Mouse (Mus musculus): ENCODE measurements around the gene Cdkal1. TPM values are rescaled to one million over a fixed set of nuclear protein-coding genes. Genes with fewer than 3 reads are reported as not detected.
A peak's percentile ranks its signal among the peaks of the same experiment; 100 is the strongest.

Gene Cdkal1
- polyA plus RNA-seq, 2 experiments, result 10.8 to 29.8 TPM

DNA sequence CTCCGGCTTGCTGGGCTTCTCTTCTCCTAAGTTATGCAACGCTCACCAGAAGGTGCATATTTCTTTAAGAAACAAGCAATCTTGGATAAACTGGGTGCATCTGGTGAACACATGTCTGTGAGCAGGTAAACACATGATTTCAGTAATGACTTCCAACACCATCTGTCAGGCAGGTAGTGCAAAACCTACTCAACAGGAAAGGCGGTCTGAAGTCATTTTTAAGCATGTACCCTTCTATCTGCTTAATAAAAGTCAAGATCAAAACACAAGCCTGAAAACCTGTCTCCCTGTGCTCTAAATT is 108.2 kb downstream of the Cdkal1 start:
- Histone ChIP-seq H3K9me3 (ENCODE audit: control insufficient read depth, low read length) (no peaks in the 10 kb centered on the region), H3K36me3 (ENCODE audit: control insufficient read depth, insufficient read depth, low read length) (no peaks in the 10 kb centered on the region), H3K27me3 (ENCODE audit: control insufficient read depth, insufficient read depth, low read length) (no peaks in the 10 kb centered on the region), H3K4me3 (replicated peaks; ENCODE audit: low read length) (no peak overlapping the region), H3K9ac (ENCODE audit: low read depth, low read length, severe bottlenecking) (no peak overlapping the region), H3K4me2 (replicated peaks; ENCODE audit: low read depth, low read length, severe bottlenecking) (no peak overlapping the region), H3K4me1 (ENCODE audit: control insufficient read depth, insufficient read depth, low read length) (peaks cover 23% of the 10 kb centered on the region), H3K27ac (replicated peaks; ENCODE audit: low read depth, low read length) (no peak overlapping the region)
- no peak for ATAC-seq (ENCODE audit: low FRiP score, low read depth)
- 20% methylated on average over 3 of the region's 3 CpGs for WGBS
- TF ChIP-seq POLR2A (IDR thresholded peaks at IDR 0.05; ENCODE audit: borderline replicate concordance, extremely low read depth, insufficient read depth, insufficient read length), result no peak
- no peak for DNase-seq (ENCODE audit: low spot score)

DNA sequence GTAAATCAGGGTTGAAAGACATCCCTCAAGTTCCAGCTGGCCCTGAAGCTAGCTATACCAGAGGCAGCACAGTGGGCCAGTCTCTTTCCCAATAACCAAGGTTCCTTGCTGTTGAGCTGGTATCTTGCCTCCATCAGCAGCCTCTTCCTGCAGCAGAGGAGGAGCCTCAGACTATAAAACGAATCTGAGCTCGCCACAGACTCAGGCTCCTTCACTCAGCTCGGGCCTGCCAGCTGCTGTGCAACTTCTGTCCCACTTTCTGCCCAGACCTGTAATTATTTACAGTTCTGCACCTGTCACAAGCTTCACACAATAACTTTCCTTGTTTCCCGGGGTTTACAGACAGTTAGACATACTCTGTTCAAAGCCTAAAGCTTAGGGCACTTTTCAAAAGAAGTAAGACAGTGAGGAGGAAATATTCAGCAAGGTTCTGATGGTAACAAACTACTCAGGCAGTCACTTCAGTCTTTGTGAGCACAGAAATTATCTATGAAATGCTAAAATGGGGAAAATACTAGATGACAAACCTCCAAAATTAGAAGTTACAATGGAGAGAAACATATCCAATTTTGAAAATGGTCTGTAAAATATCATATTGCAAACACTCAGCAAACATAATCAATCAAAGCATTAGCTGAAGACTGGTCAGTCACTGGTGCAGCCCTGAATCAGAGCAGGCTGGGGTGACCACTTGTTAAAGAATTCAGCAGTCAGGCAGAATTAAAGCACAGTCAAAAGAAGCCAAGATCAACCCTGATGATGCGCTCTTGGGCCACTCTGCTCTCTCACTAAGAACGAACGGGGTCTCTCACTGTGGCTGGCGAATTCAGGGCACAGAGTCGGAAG is 108.8 kb downstream of the Cdkal1 start:
- whole genome bisulfite sequencing, result 37% methylated on average over 9 of the region's 9 CpGs
- DNase-seq (ENCODE audit: low spot score), result peak; percentile 49
- no peak overlapping the region for H3K9ac ChIP-seq (ENCODE audit: low read depth, low read length, severe bottlenecking)
- H3K27me3 ChIP-seq (ENCODE audit: control insufficient read depth, insufficient read depth, low read length), result no peaks in the 10 kb centered on the region
- no peak overlapping the region for H3K4me3 ChIP-seq (replicated peaks; ENCODE audit: low read length)
- peaks cover 23% of the 10 kb centered on the region for H3K4me1 ChIP-seq (ENCODE audit: control insufficient read depth, insufficient read depth, low read length)
- H3K4me2 ChIP-seq (replicated peaks; ENCODE audit: low read depth, low read length, severe bottlenecking), result no peak overlapping the region
- ATAC-seq (ENCODE audit: low FRiP score, low read depth), result peak; percentile 65
- no peak for TF ChIP-seq POLR2A (IDR thresholded peaks at IDR 0.05; ENCODE audit: borderline replicate concordance, extremely low read depth, insufficient read depth, insufficient read length)
- H3K36me3 ChIP-seq (ENCODE audit: control insufficient read depth, insufficient read depth, low read length), result no peaks in the 10 kb centered on the region
- peak overlapping the region; percentile 33 for H3K27ac ChIP-seq (replicated peaks; ENCODE audit: low read depth, low read length)
- no peaks in the 10 kb centered on the region for H3K9me3 ChIP-seq (ENCODE audit: control insufficient read depth, low read length)

GRCm38 (mm10) chr13:29745073-29745472 is 110.4 kb downstream of the Cdkal1 start:
- DNase-seq (ENCODE audit: low spot score) (peak; percentile 78), ATAC-seq (ENCODE audit: low FRiP score, low read depth) (peak; percentile 19)
- Histone ChIP-seq H3K27ac (replicated peaks; ENCODE audit: low read depth, low read length) (0 out of 2 replicates have a peak overlapping the region, but pooled peaks have one; percentile 44), H3K9me3 (ENCODE audit: control insufficient read depth, low read length) (no peaks in the 10 kb centered on the region), H3K9ac (ENCODE audit: low read depth, low read length, severe bottlenecking) (no peak overlapping the region), H3K27me3 (ENCODE audit: control insufficient read depth, insufficient read depth, low read length) (no peaks in the 10 kb centered on the region), H3K4me2 (replicated peaks; ENCODE audit: low read depth, low read length, severe bottlenecking) (no peak overlapping the region), H3K4me3 (replicated peaks; ENCODE audit: low read length) (no peak overlapping the region), H3K4me1 (ENCODE audit: control insufficient read depth, insufficient read depth, low read length) (peaks cover 23% of the 10 kb centered on the region), H3K36me3 (ENCODE audit: control insufficient read depth, insufficient read depth, low read length) (no peaks in the 10 kb centered on the region)
- no peak for TF ChIP-seq POLR2A (IDR thresholded peaks at IDR 0.05; ENCODE audit: borderline replicate concordance, extremely low read depth, insufficient read depth, insufficient read length)
- WGBS, result 32% methylated on average over 2 of the region's 2 CpGs

DNA sequence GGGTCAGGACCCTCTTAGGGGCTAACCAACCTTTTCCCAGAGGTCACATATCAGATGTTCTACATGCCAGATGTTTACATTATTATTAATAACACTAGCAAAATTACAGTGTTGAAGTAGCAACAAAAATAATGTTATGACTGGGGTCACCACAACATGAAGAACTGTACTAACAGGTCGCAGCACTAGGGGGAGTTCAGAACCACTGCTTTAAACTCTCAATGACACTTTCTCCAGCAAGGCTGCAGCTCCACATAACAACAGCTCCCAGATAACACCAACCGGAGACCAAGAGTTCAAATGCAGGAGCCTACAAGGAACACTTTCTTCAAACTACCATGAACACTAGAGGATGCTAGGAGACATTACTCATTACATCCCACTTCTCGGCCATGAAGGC is 111.3 kb downstream of the Cdkal1 start:
- Histone ChIP-seq H3K4me2 (replicated peaks; ENCODE audit: low read depth, low read length, severe bottlenecking) (no peak overlapping the region), H3K9me3 (ENCODE audit: control insufficient read depth, low read length) (no peaks in the 10 kb centered on the region), H3K36me3 (ENCODE audit: control insufficient read depth, insufficient read depth, low read length) (no peaks in the 10 kb centered on the region), H3K27ac (replicated peaks; ENCODE audit: low read depth, low read length) (no peak overlapping the region), H3K27me3 (ENCODE audit: control insufficient read depth, insufficient read depth, low read length) (no peaks in the 10 kb centered on the region), H3K4me1 (ENCODE audit: control insufficient read depth, insufficient read depth, low read length) (peaks cover 23% of the 10 kb centered on the region), H3K4me3 (replicated peaks; ENCODE audit: low read length) (no peak overlapping the region), H3K9ac (ENCODE audit: low read depth, low read length, severe bottlenecking) (no peak overlapping the region)
- DNase-seq (ENCODE audit: low spot score) (no peak), ATAC-seq (ENCODE audit: low FRiP score, low read depth) (no peak)
- WGBS, result 82% methylated on average over 3 of the region's 3 CpGs
- TF ChIP-seq POLR2A (IDR thresholded peaks at IDR 0.05; ENCODE audit: borderline replicate concordance, extremely low read depth, insufficient read depth, insufficient read length), result no peak

DNA sequence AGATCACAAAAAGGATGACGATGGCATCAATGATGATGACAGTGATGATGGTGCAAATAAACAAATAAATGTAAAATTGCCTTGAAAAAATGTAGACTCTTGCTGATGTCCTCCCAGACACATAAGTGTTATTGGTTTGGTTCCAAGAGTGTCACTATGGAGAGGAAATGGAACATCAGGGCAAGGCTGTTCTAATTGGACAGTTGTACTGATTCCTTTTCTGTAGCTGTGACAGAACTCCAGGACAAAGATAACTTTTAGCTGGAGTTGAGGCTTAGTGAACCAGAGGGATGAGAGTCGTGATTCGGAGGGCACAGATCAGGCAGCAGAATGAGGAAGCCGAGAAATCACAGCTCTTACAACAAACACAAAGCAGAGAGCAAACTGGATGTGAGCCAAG is 111.7 kb downstream of the Cdkal1 start:
- Histone ChIP-seq H3K27me3 (ENCODE audit: control insufficient read depth, insufficient read depth, low read length) (no peaks in the 10 kb centered on the region), H3K36me3 (ENCODE audit: control insufficient read depth, insufficient read depth, low read length) (no peaks in the 10 kb centered on the region), H3K27ac (replicated peaks; ENCODE audit: low read depth, low read length) (no peak overlapping the region), H3K4me1 (ENCODE audit: control insufficient read depth, insufficient read depth, low read length) (peaks cover 23% of the 10 kb centered on the region), H3K9ac (ENCODE audit: low read depth, low read length, severe bottlenecking) (no peak overlapping the region), H3K4me2 (replicated peaks; ENCODE audit: low read depth, low read length, severe bottlenecking) (no peak overlapping the region), H3K9me3 (ENCODE audit: control insufficient read depth, low read length) (no peaks in the 10 kb centered on the region), H3K4me3 (replicated peaks; ENCODE audit: low read length) (no peak overlapping the region)
- TF ChIP-seq POLR2A (IDR thresholded peaks at IDR 0.05; ENCODE audit: borderline replicate concordance, extremely low read depth, insufficient read depth, insufficient read length), result no peak
- ATAC-seq (ENCODE audit: low FRiP score, low read depth) (no peak), DNase-seq (ENCODE audit: low spot score) (no peak)
- WGBS, result 71% methylated on average over 4 of the region's 4 CpGs

Measured in limb, embryonic 14.5 days (tissue).